Mouse (Mus musculus) pancreas, adult 10 weeks (tissue): ENCODE measurements around the gene Gm11077. TPM values are rescaled to one million over a fixed set of nuclear protein-coding genes. Genes with fewer than 3 reads are reported as not detected.

ENCODE experiments used
- polyA plus RNA-seq: library from polyadenylated mRNA; stranded (reverse); fragments of 350-450 nt; fragmentation: Illumina TruSeq; extraction: RNeasy Lipid Tissue Mini Kit (QIAGEN cat#74804); gene quantifications from one replicate; pipeline ENCODE4 v1.2.3, GENCODE M21; 2015; ENCODE audit warnings: low read depth, low replicate concordance; ENCODE audit not compliant: insufficient read depth

The Gm11077 gene
- polyA plus RNA-seq = not detected

GRCm38 (mm10) chr6:140729272-140729671 lies at the start of gene Gm11077:
Gene Gm11077 (plus strand): TSS chr6:140729284.

Other genes with a start within 250 kb of the Gm11077 start
- gene Aebp2, start 106.6 kb upstream of the Gm11077 start, polyA plus RNA-seq = 6.2 TPM